Mouse (Mus musculus) intestine, embryonic 14.5 days (tissue): ENCODE results near the gene Nxpe4. TPM values are rescaled to one million over a fixed set of nuclear protein-coding genes. Genes with fewer than 3 reads are reported as not detected.

ENCODE experiments used
- ATAC-seq: fragments of 200-750 bp; cut with Nextera tagmentation; replicated peaks from 2 replicates; pipeline ENCODE4 v1.8.0; 2017; ENCODE audit warnings: low read depth, moderate number of reproducible peaks, moderate TSS enrichment, moderate library complexity; ENCODE audit not compliant: low FRiP score, low TSS enrichment
- DNase-seq: peaks from one replicate; pipeline ENCODE4 v3.0.0-alpha.2; 2018; ENCODE audit warnings: low spot score
- H3K27ac ChIP-seq: fragments of 300-500 bp; sonication (generic); 2 replicates; pipeline ENCODE4 v1.5.1; 2014; ENCODE audit warnings: low read depth, mild to moderate bottlenecking, control low read depth
- H3K27me3 ChIP-seq: fragments of 300-500 bp; sonication (generic); replicated peaks from 2 replicates; pipeline ENCODE4 v1.6.1; 2014; ENCODE audit warnings: low read length, control low read depth; ENCODE audit not compliant: control insufficient read depth, insufficient read depth
- H3K36me3 ChIP-seq: fragments of 300-500 bp; sonication (generic); 2 replicates; pipeline ENCODE4 v1.6.1; 2014; ENCODE audit warnings: low read length, control low read depth; ENCODE audit not compliant: control insufficient read depth, insufficient read depth
- H3K4me1 ChIP-seq: fragments of 300-500 bp; sonication (generic); replicated peaks from 2 replicates; pipeline ENCODE4 v1.6.1; 2014; ENCODE audit warnings: low read length, control low read depth, mixed read lengths; ENCODE audit not compliant: control insufficient read depth, insufficient read depth
- H3K4me2 ChIP-seq: fragments of 300-500 bp; sonication (generic); 2 replicates; pipeline ENCODE4 v1.6.1; 2014; ENCODE audit warnings: low read length
- H3K4me3 ChIP-seq: fragments of 300-500 bp; sonication (generic); 2 replicates; pipeline ENCODE4 v1.5.1; 2014; ENCODE audit warnings: low read depth, low read length, control low read depth, mixed read lengths
- H3K9ac ChIP-seq: fragments of 300-500 bp; sonication (generic); 2 replicates; pipeline ENCODE4 v1.6.1; 2014; ENCODE audit warnings: mild to moderate bottlenecking, low read length
- H3K9me3 ChIP-seq: fragments of 300-500 bp; sonication (generic); 2 replicates; pipeline ENCODE4 v1.6.1; 2016; ENCODE audit warnings: low read length, control low read depth; ENCODE audit not compliant: control insufficient read depth
- WGBS: fragments of 180-500 bp; shearing (Covaris S2); extraction: QIAGEN DNeasy Blood & Tissue Kit; methylation state at CpG from one replicate; pipeline ENCODE4 v1.1.7; 2014; 5-methylcytosine and 5-hydroxymethylcytosine counted together
- polyA plus RNA-seq: library from polyadenylated mRNA; unstranded; fragments of >200 nt; fragmentation: Nextera tagmentation; extraction: Ambion mirVana; gene quantifications from 2 replicates; pipeline ENCODE4 v1.2.1, GENCODE M21; 2014

The Nxpe4 gene
- polyA plus RNA-seq, 1 experiment from 2014 or later: 5.8 TPM

DNA sequence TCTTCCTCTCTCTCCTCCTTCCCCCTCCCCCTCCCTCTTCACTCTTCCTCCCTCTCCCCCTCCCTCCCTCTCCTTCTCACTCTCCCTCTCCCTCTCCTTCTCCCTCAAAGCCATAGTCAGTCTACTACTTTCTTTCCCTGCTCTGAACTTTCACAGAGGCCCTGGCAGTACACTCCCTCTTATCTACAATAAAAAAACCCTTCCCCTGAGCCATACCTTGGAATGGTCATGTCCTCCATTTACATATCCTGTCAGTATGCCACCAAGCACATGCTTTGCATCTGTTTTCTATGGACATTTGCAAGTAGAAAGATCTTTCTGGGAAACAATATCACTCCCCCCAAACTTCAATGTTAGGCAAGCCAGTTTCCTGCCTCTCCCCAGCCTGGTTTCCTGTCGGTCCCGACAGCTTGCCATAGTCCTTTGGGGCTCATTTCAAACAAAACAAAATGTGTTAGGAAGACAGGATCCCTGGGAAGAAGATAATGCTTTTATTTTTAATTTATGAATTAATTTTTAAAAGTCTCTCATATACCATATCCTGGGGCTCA lies 191.4 kb downstream of the Nxpe4 start, which contains the start of gene Nxpe2:
Gene Nxpe2, minus strand, starts transcription at position 307 of the 551 bp plus-strand sequence.
- 67% methylated on average over 2 of the region's 2 CpGs for WGBS
- ATAC-seq: no peak

DNA sequence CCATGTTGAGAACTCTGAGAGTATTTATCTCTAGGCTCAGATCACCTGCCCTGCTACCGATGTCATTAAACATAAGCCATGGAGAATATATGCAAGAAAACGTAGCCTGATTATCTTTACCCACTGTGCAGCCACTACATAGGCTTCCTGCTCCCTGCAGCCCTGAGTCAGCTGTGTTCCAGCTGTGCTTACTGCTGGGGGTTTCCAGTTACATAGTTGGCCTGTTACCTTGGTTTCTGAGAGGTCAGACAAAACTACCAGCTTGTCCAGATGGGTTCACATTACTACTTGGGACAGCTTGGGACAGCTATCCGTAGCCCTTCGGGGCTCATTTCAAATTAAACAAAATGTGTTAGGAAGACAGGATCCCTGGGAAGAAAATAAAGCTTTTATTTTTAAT lies 192.3 kb downstream of the Nxpe4 start:
- no peaks in the 10 kb centered on the region for H3K9me3 ChIP-seq
- WGBS: 63% methylated on average over 4 of the region's 4 CpGs
- no peak overlapping the region for H3K4me3 ChIP-seq
- H3K4me2 ChIP-seq: no peak overlapping the region
- H3K27me3 ChIP-seq: no peaks in the 10 kb centered on the region
- H3K27ac ChIP-seq: 0 out of 2 replicates have a peak overlapping the region, but pooled peaks have one; percentile 22
- no peak overlapping the region for H3K9ac ChIP-seq
- DNase-seq (no peak), ATAC-seq (no peak)
- no peaks in the 10 kb centered on the region for H3K36me3 ChIP-seq
- H3K4me1 ChIP-seq: no peaks in the 10 kb centered on the region

More for the DNA sequence above, 191.4 kb downstream of the Nxpe4 start, which contains the start of gene Nxpe2:
- no peak within 1 kb of the TSS for H3K9ac ChIP-seq
- no peaks in the 10 kb centered on the region for H3K4me1 ChIP-seq
- no peak within 1 kb of the TSS for H3K4me3 ChIP-seq
- no peak within 1 kb of the TSS for H3K4me2 ChIP-seq
- no peaks in the 10 kb centered on the region for H3K27me3 ChIP-seq
- DNase-seq: no peak
- H3K27ac ChIP-seq: 0 out of 2 replicates have a peak within 1 kb of the TSS, but pooled peaks have one; percentile 22
- H3K36me3 ChIP-seq: no peaks in the 10 kb centered on the region
- no peaks in the 10 kb centered on the region for H3K9me3 ChIP-seq

DNA sequence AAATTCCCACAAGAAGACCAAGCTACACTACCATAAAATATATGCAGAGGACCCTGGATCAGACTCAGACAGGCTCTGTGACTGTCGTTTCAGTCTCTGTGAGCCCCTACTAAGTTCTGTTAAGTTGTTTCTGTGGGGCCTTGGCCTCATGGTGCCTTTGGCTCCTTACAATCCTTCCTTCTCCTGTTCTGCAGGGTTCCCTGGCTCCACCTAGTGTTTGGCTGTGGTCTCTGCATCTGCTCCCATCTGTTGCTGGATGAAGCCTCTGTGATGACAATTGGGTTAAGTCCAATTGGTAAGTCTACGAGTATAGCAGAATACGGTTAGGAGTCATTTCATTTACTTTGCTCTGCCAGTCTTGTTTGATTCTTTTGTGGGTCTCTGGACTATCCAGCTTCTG lies 193.0 kb downstream of the Nxpe4 start:
- Histone ChIP-seq H3K4me3 (no peak overlapping the region), H3K27ac (no peak overlapping the region), H3K27me3 (no peaks in the 10 kb centered on the region), H3K4me1 (no peaks in the 10 kb centered on the region), H3K36me3 (no peaks in the 10 kb centered on the region), H3K9me3 (no peaks in the 10 kb centered on the region), H3K4me2 (no peak overlapping the region), H3K9ac (no peak overlapping the region)
- ATAC-seq (no peak), DNase-seq (peak; percentile 77)
- WGBS: 58% methylated on average over 3 of the region's 3 CpGs

DNA sequence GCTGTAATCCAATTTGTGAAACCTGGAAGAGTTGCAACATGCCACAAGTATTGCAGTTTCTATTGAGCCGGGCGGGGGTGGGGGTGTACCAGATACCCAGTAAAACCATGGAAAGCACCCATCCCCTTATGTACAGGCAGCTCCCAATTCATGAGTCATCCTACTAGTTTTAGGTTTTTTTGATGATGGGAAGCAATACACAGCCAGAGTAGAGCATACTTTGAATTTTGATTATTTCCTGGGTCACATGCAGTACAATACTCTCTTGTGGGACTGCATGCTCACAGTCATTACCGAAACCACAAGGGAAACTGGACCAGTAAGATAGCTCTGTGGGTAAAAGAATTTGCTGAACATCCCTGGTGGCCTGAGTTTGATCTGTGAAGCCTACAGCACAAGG lies 195.3 kb downstream of the Nxpe4 start:
- H3K9me3 ChIP-seq: no peaks in the 10 kb centered on the region
- no peak overlapping the region for H3K9ac ChIP-seq
- no peaks in the 10 kb centered on the region for H3K36me3 ChIP-seq
- 91% methylated on average over 3 of the region's 3 CpGs for WGBS
- DNase-seq: no peak
- H3K27ac ChIP-seq: no peak overlapping the region
- H3K27me3 ChIP-seq: no peaks in the 10 kb centered on the region
- H3K4me2 ChIP-seq: no peak overlapping the region
- no peaks in the 10 kb centered on the region for H3K4me1 ChIP-seq
- H3K4me3 ChIP-seq: no peak overlapping the region
- ATAC-seq: no peak

DNA sequence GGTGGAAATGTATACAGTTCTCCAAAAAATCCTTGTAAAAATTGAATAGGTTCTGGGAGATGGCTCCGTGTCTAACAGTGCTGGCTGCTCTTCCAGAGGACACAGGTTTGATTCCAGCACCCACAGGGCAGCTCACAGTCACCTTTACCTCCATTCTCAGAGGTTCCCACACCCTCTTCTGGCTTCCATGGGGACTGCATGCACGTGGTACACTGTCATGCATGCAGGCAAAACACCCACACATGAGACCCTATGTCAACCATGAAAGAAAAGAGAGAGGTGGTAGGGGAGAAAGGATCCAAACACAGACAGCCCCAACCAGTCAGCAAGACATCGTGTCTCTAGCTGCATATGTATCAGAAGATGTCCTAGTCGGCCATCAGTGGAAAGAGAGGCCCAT lies 199.0 kb downstream of the Nxpe4 start:
- Histone ChIP-seq H3K4me3 (no peak overlapping the region), H3K27ac (no peak overlapping the region), H3K36me3 (no peaks in the 10 kb centered on the region), H3K4me1 (no peaks in the 10 kb centered on the region), H3K4me2 (no peak overlapping the region), H3K9ac (no peak overlapping the region), H3K9me3 (no peaks in the 10 kb centered on the region), H3K27me3 (no peaks in the 10 kb centered on the region)
- 72% methylated on average over 4 of the region's 4 CpGs for WGBS
- DNase-seq (no peak), ATAC-seq (no peak)

DNA sequence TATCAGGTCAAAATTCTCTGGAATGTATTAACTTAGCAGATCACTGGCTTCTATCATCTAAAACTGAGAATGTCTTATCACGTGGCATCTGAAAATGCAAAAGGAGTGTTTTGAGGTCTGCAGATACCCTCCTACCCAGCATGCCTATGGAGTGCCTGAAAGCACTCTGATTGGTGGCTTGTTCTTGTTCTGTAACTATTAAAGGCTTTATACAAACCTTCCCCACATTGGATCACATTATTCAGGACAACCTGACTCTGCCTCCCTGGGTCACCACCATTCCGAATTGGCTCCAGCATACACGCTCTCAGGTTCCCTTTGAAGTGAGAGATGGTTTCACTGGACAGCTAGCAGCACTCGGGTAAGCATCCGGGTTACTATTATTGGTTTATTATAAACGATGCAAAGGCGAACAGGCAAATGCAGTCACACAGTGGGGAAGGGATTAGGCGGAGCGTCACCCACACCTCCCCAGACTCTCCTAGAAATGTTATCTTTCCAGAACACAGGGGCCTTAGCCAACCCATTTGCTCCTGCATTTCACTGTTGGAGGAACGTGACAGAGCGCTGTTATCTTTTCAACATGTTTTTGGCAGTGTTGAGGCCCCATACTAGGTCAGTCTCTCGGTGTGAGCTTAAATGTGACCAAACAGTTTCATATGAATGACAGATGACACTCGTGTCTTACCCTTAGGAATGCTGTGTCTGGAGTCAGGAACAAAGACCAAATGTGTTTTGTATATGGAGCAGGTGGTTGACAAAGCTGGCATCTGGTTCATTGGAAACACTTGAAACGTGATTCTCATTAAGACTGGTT lies 200.2 kb downstream of the Nxpe4 start:
- Histone ChIP-seq H3K36me3 (no peaks in the 10 kb centered on the region), H3K4me3 (no peak overlapping the region), H3K4me1 (no peaks in the 10 kb centered on the region), H3K9me3 (no peaks in the 10 kb centered on the region), H3K4me2 (no peak overlapping the region), H3K9ac (no peak overlapping the region), H3K27ac (no peak overlapping the region), H3K27me3 (no peaks in the 10 kb centered on the region)
- 77% methylated on average over 14 of the region's 14 CpGs for WGBS
- no peak for DNase-seq
- no peak for ATAC-seq

DNA sequence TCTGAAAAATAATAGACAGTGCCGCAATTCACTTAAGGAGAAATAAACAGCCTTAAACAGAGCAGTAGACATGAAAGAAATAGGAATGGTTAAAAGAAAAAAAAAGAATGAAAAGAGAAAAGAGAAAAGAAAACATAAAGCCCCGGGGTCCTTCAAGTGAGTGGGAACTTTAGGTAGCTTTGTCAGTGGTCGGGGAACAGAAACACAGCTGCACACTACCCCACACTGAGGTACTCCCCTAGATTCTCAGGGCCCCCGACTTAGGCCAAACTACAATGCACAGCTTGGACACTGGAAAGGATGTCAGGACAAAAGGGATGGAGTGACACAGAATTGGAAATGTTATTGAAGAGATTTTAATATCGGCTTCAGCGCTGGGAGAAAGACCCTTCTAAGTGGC lies 200.9 kb downstream of the Nxpe4 start:
- H3K4me3 ChIP-seq: no peak overlapping the region
- no peaks in the 10 kb centered on the region for H3K36me3 ChIP-seq
- H3K4me1 ChIP-seq: no peaks in the 10 kb centered on the region
- H3K27me3 ChIP-seq: no peaks in the 10 kb centered on the region
- no peak for DNase-seq
- no peak overlapping the region for H3K27ac ChIP-seq
- H3K9ac ChIP-seq: no peak overlapping the region
- WGBS: 84% methylated on average over 6 of the region's 6 CpGs
- no peaks in the 10 kb centered on the region for H3K9me3 ChIP-seq
- ATAC-seq: no peak
- no peak overlapping the region for H3K4me2 ChIP-seq

DNA sequence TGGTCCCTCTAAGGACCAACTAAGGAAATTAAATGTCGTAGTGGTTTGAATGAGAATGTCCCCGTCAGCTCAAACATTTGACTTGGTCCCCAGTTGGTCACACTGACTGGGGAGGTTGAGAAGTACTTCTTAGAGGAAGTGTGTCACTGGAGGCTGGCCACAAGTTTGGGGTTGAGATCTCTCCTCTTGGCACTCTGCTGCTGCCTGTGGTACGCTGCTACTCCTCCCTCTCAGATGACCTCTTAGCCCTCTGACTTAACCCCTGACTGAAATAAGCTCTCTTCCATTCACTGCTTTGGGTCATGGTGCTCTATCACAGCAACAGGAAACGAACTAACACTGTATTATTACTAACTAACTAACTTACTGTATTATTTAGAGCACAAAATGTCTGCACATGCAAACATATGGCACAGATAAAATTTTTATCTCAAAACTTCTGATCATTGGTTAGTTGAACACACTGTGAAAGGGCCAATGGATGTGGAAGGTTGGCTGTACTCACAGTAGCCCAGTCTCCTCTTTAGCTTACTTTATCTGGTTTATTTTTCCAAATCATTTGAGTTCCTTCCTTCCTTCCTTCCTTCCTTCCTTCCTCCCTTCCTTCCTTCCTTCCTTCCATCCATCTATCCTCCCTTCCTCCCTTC lies 211.5 kb downstream of the Nxpe4 start:
- ATAC-seq (no peak), DNase-seq (no peak)
- Histone ChIP-seq H3K9me3 (no peaks in the 10 kb centered on the region), H3K4me3 (no peak overlapping the region), H3K9ac (no peak overlapping the region), H3K4me1 (no peaks in the 10 kb centered on the region), H3K36me3 (no peaks in the 10 kb centered on the region), H3K4me2 (no peak overlapping the region), H3K27ac (no peak overlapping the region), H3K27me3 (no peaks in the 10 kb centered on the region)
- WGBS: 71% methylated on average over 4 of the region's 4 CpGs
